Mouse (Mus musculus) spleen, adult 18-20 months (tissue): ENCODE measurements around the gene Cacul1.
"Not testable (repeated sequence)": the region's sequence is repeated elsewhere in the genome, so short reads cannot be mapped to it uniquely, and the experiment has no call there.

Experiments used
- DNase-seq, 2 experiments: peaks; one replicate each; pipeline ENCODE4 v3.0.0; 2022; ENCODE audit warnings: mixed read lengths in 2 of 2

The Cacul1 gene

DNA sequence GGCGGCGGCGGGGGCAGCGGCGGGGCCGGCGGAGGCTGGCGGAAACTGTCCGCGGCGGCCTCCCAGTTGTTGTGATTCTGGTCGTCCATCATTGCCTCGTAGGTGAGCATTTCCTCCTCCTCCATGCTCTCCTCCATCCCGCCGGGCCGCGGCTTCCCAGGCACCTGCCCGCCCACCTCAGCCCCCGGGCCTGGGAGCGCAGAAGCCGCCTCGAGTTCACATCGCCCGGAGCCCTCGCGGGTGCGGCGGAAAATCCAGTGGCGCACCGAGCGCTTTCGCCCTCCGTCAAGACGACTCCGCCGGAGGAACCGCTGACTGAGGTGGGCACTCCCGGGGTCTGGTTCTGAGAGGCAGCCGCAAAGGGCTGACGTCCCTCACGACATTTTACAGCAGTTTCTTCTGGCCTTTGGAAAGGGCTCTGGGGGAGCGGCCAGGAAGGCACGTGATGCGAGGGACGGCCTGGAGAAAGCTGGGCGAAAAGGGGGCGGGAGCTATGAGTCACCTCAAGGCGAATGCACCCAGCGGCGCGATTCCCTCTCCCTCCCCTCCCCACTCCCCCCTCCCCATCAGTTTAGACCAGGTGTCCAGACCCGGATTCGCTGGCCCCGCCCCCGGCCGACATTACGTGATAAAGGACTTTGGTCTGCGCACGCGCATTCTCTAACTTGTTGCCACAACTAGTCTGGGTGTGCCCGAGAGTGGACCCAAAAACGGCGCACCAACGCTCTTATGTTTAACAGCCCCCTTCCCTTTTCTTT lies at the start of gene Cacul1:
TSS of gene Cacul1 (minus strand) at position 444 of the 758 bp plus-strand sequence.
- DNase-seq: peak; percentile 92 to 95

DNA sequence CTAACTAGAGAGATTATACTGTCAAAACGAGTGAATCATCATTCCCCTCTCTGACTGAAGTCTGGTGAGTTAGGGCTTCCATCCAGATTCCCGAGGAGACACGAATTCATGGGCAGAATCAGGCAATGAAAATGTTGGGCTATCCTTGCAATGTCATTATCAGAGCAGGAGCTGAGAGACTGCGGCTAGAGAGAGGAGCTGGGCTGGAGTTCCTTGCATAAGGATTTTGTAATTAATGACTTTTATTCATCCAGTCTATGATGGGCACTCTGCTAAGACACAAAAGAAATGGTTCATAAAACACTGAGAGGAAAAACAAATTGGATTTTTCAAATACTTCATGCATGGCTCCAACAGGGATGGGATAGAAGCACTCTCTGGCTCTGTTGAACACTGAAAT lies 38.6 kb upstream of the Cacul1 start:
- no peak for DNase-seq

DNA sequence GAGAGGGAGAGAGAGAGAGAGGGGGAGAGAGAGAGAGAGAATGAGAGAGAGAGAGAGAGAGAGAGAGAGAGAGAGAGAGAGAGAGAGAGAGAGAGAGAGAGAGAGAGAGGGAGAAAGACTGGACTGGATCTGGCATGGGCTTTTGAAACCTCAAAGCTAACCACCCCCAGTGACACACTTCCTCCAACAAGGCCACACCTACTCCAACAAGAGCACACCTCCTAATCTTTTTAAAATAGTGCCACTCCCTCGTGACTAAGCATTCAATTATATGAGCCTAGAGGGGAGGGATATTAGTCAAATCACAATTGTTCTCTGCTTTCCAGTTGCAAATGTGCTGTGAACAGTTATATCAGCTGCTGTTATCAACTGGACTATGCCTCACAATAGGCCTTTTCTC lies 36.2 kb upstream of the Cacul1 start:
- no peak for DNase-seq

DNA sequence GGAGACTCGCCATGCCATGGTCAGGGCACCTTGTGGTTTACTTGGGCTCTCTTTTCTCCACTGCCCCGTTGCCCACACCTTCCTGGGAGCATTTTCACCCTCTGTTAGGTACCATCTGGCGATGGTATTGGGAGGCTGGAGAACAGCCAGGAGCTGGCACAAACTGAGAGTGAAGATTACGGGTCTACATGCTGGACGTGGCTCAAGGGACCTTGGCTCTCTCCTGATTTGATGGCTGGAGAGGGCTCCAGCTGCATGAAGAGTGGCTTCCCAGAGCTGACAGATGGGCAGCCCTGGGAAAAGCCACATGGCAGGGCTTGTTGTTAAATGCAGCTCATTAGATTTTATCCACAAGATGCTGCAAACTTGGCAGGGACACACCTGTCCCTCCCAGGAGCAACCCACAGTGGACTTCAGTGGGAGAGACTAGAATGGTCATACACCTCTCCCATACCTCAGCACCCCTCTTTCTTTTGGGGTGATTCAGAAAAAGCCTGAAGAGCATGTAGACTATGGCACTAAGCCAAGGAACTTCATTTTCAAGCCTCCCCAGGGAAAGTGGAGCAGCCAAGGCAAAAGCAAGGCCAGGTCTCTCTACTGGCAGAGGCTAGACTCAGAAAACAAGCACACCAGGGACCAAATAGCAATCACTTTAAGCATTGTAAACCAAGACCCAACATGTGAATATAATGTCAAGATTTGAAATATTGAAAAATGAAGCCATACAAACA lies 34.8 kb upstream of the Cacul1 start:
- DNase-seq: no peak

DNA sequence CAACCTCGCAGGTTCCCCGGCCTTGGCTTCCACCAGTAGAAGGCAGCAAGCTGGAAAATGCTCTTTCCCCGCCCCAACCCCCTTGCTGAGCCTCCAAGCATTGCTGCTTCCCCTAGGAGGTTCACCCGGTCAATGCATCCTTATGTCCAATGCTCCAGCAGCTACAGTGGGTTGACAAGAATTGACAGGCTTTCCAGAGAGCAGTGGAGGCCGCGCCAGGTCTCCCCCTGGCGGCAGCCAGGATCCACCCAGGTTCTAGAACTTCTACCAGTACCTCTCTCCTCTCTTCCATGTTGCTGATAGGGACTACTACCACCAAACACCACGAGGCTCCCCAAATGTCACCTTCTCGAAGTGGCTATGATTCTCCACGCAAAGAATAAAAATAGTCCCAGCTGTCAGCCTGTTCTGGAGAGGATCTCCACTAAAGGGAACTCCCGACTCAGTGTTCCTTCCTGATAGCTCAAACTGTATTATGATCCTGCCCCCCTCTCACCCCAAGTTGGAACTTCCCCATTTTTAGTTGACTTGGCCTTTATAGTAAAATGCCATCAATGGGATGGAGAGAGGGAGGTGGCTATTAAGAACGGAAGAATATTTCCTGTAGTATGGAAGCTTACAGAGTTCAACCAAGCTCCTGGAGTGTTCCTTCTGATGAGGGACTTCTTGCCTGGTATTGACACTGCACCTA lies 30.8 kb upstream of the Cacul1 start:
- DNase-seq: peak in 1 of 2 experiments; percentile 32

DNA sequence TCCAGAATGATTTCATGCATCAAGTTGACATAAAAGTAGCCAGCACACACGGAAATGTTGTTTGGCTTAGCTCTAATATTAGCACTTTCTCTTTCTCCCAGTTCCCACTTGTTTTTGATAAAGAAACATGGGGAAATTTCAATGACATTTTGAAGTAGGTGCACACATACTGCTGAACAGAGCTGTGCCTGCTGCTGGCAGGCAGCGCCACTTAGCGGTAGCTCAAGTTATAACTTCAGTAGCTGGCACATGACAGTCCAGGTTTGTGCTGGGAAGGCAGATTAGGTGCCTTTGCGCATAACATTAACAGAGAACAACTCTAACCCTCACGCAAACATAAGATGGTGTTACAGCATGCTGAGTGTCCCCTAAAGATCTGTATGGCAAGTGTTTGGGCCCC lies 27.9 kb upstream of the Cacul1 start:
- DNase-seq: peak in 1 of 2 experiments; percentile 32

DNA sequence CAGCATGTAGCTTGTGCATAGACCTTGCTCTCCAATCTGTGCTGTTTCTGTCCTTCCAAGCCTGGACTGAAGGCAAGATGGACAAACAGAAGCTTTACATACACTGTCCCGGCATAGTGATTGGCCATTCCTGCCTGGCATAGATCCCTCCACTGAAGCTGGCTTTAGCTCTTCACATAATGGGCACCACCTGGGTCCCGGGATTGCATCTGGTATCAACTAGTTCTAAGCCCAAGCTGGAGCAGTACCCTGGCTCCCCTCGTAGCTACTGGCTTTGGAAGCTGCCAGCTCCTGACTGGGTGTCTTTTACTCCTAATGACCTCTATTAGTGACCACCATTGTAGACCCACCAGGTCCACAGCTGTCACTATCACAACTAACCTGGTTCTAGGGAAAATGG lies 22.8 kb upstream of the Cacul1 start:
- DNase-seq: no peak

DNA sequence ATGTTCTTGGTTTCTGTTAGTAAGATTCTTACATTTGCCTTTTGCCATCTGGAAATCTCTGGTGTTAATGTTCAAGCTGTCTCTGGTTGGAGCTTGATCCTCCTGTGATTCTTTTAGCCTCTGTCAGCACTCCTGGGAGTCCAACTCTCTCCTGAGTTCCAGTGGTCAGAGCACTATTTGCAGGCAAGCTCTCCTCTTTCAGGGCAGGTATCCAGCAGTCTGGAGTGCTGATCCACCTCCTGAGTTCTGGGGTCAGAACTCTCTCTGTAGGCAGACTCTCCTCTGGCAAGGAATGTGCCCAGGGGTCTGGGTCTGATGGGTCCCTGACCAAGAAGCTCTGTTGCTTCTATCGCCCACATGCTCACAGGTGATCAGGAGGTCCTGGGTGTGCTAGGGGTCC lies 21.2 kb upstream of the Cacul1 start:
- DNase-seq: not testable (repeated sequence)

DNA sequence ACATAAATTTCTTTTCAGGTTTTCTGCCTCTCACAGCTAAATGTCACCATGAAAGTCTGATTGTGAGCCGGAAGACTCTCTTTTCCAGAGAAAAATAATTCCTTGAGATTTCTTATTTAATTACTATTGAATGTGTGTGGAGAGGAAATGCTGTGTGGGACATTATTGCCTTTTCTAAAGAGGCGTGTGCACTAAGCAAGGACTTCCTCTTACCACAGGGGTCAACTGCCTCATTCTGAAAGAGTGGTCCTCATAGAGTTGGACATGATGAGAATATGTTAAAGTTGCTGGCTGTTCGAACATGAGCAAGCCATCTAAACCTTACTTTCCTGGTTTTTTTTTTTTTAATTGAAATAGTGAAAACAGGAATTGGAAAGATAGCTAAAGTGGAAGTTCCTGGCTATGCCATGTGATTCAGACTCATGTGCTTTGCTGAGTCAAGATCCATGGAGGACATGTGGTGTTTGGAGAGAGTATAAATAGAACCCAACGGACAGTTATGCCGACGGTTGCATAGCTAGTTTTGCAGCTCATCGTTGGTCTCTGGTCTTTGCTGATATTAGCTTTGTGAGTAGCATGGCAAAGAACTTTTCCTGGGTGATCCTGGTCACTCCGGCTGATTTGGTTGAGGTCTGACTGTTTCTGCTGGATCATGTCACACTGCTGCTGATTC lies 17.3 kb upstream of the Cacul1 start:
- DNase-seq: no peak

DNA sequence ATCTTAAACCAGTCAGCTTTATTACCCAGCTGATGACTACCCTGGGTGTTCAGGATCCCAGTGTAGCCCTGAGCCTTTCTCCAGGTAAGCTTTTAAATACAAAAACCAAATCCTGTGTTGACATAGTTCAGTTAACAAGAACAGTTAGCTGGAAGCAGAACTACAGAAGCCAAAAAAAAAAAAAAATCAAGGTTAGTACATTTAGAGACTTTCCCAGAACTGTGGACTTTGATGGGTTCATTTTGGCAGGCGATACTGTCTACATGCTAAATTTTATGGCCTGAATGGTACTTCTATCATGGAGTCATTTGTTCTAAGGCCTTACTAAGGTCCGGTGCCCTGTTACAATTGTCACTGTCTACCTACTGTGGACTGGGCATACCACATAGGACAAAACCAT lies 8.8 kb upstream of the Cacul1 start:
- DNase-seq: no peak

DNA sequence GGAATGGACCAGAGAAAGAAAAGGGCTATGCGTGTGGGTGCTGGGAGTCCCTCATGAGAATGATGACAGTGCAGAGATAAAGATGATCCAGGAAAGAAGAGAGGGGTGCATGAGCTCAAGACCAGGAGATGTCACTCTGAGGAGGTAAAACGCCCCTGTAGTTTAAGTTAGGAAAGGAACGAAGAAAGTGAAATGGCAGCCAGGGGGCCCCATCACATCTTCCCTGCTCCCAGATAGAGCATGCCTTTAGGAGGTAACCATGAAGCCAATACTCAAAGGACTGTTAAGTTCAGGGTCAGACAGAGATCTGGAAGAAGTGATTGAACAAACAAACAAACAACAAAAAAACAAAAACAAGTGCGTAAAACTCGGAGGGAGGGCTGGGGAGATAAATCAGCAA lies 5.8 kb upstream of the Cacul1 start:
- no peak for DNase-seq

DNA sequence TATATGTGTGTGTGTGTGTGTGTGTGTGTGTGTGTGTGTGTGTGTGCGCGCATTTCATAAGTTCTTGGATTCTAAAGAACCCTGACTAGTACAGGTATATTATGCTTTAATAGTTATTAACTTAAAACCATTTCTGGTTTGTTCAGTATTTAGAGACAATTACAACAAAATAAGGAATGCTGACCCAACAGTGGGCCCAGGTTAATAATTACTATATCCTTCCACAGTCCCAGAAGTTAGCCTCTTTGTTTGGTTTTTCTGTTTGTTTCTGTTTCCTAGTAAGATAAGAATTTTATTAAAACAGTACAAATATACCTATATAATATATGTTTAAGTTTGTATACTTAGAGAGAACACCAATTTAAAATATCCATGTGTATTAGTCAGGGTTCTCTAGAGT lies 2.4 kb upstream of the Cacul1 start:
- no peak for DNase-seq

DNA sequence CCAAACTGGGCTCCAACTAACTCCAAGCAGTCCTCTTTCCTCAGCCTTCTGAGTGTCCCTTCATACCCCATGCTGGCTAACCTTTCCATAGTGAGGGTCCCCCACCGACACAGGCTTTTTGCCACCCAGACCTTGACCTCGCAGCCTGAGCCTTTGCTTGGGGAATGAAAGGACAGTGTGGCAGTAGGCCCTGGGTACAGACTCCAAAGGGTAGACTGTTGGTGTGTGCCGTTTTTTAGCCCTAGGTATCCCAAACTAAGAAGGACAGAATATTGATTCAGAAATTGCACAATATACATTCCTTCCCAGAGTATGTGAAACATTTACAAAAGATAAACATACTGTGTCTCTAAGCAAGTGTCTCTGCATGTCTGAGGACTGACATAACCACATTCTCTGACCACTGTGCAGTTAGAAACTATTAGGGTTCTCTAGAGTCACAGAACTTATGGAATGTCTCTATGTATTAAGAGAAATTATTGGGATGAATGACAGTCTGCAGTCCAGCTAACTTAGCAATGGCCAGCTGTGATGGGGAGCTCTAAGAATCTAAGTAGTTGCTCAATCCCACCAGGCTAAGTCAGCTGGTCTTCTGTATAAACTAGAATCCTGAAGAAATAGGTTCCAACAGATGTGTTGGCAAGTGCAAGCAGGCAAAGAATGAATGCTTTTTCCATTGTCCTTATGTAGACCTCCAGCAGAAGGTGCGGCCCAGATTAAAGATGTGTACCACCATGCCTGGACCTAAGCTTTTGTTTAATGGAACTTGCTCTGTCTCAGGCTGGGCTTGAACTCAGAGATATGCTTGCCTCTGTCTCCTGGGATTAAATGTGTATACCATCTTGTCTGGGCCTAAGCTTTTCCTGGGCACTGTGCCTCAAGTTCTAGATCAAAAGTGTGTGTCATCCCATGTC lies 809 bp upstream of the Cacul1 start:
- no peak for DNase-seq

DNA sequence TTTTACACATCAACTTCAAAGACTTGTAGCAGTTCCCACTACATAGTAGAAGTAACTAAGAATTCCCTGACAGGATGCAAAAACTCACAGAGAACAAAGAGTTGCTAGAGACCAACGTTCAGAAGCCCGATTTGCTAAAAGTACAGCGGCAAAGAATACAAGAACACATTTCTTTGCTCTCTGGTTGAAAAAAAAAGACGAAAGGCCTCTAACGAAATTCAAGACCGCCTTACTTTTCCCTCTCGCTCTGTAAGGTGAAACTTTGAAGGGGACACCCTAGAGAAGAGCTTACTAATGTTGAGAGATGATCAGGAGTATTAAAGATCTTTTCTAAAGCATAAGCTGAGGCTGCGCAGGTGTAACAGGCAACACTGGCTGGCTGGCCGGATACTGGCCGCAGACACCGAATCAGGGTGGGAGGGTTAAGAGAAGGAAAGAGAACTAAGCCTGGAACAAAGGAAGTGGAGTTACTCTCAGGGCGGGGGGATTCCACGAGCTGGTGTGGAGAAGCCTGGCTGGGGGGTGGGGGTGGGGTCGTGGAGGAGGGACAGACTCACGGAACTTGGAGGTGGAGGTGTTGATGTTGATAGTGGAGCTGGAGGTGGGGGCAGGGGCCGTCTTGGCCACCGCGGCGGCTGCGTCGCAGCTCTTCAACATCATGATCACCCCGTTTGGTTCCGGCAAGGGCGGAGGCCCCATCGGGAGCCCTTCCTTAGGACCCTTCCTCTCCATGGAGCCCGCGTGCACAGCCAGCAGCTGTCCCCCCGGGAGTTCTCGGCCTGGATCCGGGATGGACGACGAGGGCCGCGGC lies 849 bp downstream of the Cacul1 start:
- DNase-seq: peak in 1 of 2 experiments; percentile 29

DNA sequence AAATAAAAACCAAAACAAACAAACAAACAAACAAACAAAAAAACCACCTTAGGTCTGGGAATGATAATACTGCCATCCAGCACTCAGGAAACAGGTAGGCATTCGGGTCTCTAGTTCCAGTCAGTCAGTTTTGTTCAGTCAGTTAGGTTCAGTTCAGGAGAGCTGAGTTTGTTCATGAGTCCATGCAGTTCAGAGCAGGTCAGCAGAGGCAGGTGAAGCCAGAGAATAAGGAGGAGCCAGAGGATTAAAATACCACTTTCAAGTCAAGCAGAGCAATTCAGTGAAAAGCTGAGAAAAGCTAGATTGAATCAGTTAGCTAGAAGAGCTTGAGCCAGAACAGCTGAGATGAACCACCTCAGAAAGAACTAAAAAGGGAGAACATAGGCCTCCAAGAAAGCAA lies 4.1 kb downstream of the Cacul1 start:
- no peak for DNase-seq

DNA sequence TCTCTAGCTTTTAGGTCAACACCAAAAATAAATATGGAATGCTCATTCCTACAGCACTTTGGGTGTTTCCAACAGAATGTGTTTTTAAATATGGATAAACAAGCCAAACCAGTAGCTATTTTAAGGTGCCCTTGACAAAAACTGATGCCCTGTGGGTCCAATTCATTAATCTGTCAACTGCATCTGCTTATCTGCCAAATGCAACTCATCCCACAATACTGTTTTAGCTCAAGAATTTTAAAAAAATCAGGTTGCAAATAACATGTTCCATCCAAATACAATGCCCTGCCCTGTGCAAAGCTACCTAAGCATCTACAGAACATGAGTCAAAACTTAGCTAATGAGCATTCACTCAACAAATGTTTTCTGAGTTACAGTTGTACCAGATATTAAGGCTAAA lies 20.3 kb downstream of the Cacul1 start:
- no peak for DNase-seq

DNA sequence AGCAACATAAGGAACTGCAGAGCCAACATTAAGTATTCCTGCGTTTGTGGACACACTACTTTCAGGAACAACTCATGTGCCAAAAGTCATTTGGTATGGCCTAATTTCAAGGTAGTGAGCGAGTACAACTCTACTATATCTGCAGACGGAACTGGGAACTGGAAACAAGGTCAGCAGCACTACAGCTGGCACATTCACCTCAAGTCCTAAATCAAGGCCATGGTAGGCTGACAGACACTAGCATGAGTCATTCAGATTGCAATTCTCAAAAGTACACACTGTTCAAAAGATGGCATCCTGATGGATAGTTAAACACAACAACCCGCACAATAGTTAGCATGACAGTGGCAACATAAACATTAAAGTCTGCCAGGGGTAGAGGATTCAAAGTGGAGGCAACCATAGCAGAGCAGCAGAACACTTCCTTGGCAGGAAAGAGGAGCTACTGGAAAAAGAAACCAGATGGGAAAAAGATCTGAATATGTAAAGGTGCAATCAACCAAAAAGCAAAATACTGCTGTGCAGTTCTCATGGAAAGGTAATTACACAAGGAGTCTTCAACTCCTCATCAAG lies 25.9 kb downstream of the Cacul1 start:
- no peak for DNase-seq

DNA sequence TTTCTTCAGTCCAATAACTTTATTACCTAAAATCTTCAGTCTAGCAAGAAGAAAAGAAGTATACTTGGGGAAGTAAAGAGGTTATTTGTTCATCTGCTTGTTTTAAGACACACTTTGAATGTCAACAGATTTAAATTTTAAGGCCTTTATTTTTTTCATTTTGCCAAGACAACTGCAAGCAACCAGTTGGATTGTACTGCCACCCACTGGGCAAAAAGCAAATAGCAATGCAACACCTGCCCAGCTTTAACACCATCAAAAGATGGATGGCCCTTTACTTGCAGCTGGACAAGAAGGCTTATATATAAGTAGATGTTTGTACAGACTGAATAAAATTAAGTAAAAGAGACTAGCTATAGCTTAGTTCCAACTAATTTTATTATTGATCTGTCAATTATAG lies 27.3 kb downstream of the Cacul1 start:
- peak; percentile 8 to 64 for DNase-seq

DNA sequence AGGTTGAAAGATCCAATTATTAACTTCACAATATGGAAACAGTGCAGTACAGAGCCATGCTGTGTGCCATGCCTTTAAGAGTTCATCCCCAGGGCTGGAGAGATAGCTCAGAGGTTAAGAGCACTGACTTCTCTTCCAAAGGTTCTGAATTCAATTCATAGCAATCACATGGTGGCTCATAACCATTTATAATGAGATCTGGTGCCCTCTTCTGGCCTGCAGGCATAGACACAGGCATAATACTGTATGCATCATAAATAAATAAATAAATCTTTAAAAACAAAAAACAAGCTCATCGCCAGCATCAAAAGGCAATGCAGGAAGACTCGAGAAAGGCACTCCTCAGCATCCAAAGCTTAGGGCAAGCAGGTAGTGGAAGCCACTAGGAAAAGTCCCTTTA lies 37.5 kb downstream of the Cacul1 start:
- no peak for DNase-seq

DNA sequence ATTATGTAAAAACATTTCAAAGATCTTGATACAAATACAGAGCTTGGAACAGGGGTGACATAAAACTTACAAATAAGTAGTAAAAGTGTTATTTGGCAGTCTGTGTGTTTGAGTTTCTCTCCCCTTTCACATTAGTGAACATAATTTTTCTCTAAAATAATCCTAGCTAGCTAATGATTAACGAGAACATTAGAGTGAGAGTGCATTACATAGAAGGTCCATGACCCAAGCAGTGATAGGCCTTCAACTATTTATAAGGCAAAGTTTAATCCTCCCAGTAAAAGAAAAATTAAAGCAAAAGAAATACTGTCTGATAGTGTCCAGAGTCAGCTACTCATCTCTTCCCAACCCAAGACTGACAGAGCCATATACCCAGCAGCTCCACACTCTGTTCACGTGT lies 48.9 kb downstream of the Cacul1 start:
- no peak for DNase-seq

DNA sequence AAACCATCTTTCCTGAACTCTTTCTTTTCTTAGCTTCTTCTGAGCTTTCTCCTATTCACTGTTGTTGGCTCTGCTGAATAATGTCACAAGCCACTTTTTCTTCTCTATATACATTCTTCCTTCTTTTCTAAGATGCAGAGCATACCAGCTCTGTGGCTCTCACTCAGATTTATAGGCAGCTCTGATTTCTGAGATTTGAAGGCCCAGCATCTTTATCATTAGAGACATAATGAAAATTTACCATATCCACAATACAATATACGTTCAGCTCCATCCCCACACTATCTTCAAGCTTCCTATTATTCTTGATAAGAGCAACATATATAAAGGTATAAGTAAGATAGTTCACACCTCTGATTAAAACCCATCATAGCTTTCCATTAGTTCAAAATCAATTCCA lies 50.7 kb downstream of the Cacul1 start:
- no peak for DNase-seq
